Mouse (Mus musculus): ENCODE measurements around the gene Cd164l2. TPM values are rescaled to one million over a fixed set of nuclear protein-coding genes. Genes with fewer than 3 reads are reported as not detected.

Cd164l2 gene
- total RNA-seq, 2 experiments from 2014 or later = 0.51 TPM; not detected in 1

GRCm38 (mm10) chr4:133251214-133251613, 39.3 kb downstream of the Cd164l2 start:
- intact Hi-C loops (cut with DNase I) = loop anchor here (2.0 to 5.0 kb wide), 3 partner anchors 16 to 242 kb away; no protein-coding TSS in a partner anchor
- no peak for DNase-seq

GRCm38 (mm10) chr4:133252089-133252488, 40.2 kb downstream of the Cd164l2 start:
- DNase-seq = no peak
- intact Hi-C loops (cut with DNase I) = loop anchor here (2.0 to 5.0 kb wide), 2 partner anchors 23 to 45 kb away; no protein-coding TSS in a partner anchor

- DNase-seq = no peak
- intact Hi-C loops (cut with DNase I) = loop anchor here (2.0 to 5.0 kb wide), 2 partner anchors 21 to 44 kb away; no protein-coding TSS in a partner anchor
These were observed 41.5 kb downstream of the Cd164l2 start for GRCm38 (mm10) chr4:133253412-133253811.

DNA sequence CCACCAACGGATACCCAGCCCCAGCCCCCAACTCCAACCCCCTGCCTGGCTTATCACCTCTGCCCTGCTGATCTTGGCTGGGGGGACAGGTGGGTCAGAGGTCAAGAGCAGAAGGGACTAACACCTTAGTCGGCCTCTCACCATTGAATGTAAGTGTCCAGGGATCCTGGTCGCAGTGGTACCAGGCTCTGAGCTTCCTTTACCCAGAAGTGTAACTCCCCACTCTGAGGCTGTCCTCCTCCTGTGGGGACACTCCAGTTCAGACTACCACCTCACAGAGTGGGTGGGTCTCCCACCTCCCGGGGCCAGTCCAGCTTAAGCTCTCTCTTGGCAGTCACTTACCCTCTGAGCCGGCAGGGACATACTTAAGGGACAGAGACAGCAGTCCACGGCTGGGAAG, 43.5 kb downstream of the Cd164l2 start:
- no peak for DNase-seq
- intact Hi-C loops (cut with DNase I) = no loop called here

- intact Hi-C loops (cut with DNase I) = no loop called here
These were observed 44.9 kb downstream of the Cd164l2 start for GRCm38 (mm10) chr4:133256820-133257219.

DNA sequence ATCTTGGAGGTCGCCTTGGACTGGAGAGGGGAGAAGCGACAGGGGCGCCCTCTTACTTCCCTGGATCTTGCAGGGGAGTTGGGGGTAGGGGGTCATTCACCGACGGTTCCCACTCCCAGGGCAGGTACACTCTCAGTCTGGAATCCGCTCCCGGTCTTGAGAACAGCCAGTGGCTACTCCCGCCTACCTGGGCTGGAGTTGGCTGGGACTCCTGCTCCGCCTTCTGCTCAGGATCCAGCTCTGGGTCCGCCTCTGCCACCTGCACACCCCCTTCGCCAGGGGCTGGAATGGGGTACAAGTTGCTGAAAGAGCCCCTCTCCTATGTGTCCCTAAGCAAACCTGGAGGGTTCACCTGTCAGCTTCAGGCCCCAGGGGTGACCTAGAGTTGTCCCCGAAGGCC, 45.3 kb downstream of the Cd164l2 start:
- intact Hi-C loops (cut with DNase I) = no loop called here
- no peak for DNase-seq

More at GRCm38 (mm10) chr4:133256820-133257219, 44.9 kb downstream of the Cd164l2 start:
- DNase-seq = no peak

- no peak for DNase-seq
- intact Hi-C loops (cut with DNase I) = no loop called here
These were observed 46.0 kb downstream of the Cd164l2 start for GRCm38 (mm10) chr4:133257798-133258408.

DNA sequence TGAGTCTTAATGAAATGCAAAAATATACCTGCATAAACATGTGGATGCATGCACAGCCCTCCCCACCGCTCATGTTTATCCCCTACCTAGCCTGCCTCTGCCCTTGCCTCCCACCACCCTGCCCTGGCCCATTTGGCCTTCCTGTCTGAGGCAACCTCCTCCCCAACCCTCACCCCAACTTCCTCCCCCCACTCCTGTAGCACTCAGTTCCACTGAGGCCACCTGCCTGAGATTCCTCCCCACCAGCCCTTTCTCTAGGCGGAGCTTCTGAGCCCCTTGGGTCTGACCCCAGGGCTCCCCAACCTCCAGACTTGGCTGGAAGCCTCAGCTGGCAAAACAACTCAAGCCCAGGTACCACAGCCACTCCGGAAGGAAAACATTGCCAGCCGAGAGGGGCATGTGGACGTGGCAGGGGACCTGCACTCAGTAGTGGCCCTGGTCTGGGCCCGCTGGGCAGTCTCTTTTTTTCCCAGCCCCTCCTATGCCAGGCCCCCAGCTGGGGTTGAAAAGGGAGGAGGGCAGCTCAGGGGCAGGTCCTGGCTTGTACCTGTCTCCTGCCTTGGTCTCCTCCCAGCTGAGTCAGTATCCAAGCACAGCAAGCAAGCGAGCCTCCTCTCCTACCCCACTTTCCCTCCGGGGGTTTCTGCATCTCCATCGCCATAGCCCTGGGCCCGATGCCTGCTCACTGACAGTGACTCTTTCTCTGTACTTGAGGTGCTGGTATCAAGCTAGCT, 49.9 kb downstream of the Cd164l2 start:
- intact Hi-C loops (cut with DNase I) = no loop called here
- no peak for DNase-seq

DNA sequence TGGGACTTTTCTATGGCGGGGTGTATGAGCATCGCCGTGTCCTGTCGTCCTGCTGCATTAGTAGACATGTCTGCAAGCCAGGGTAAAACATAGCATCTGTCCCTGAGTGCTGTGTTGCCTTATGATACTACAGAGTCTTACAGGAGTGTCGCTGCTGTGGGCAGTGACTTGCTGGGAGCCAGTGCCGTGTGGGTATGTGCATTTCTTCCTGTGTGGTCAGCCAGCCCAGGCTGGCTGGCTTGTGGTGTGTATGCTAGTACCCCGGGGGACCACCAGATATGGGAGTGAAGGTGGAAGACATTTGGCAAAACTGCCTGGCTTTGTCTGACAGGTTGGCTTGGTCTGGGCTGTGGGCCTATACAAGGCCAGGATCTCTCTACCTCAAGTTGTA, 50.4 kb downstream of the Cd164l2 start:
- no peak for DNase-seq
- intact Hi-C loops (cut with DNase I) = no loop called here

- no peak for DNase-seq
- intact Hi-C loops (cut with DNase I) = no loop called here
These were observed 51.0 kb downstream of the Cd164l2 start, which contains the start of gene Sytl1 for GRCm38 (mm10) chr4:133262882-133263281. TSS of gene Sytl1 (minus strand) at chr4:133263113.

- intact Hi-C loops (cut with DNase I) = no loop called here
- DNase-seq = no peak
These were observed 51.8 kb downstream of the Cd164l2 start for GRCm38 (mm10) chr4:133263756-133264155.

- intact Hi-C loops (cut with DNase I) = no loop called here
- no peak for DNase-seq
These were observed 52.6 kb downstream of the Cd164l2 start for GRCm38 (mm10) chr4:133264559-133264958.

DNA sequence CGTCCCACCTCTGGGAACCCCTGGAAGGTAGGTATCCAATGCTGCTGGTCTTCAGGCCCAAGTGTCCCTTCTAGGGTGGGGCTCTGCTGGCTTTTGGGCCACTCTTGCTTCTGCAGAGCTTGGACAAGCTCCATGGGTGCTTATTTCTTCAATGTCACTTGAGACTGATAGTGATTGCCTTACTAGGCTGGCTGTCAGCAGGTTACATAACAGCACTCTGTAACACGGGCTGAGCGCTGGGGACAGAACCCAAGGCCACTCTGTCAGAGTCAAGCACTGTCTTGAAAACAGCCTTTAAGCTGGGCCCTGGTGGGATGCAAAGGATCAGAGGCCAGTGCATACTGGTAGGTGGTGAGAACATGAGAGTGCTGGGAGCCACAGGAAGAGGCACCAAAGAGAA, 53.4 kb downstream of the Cd164l2 start:
- no peak for DNase-seq
- intact Hi-C loops (cut with DNase I) = no loop called here

DNA sequence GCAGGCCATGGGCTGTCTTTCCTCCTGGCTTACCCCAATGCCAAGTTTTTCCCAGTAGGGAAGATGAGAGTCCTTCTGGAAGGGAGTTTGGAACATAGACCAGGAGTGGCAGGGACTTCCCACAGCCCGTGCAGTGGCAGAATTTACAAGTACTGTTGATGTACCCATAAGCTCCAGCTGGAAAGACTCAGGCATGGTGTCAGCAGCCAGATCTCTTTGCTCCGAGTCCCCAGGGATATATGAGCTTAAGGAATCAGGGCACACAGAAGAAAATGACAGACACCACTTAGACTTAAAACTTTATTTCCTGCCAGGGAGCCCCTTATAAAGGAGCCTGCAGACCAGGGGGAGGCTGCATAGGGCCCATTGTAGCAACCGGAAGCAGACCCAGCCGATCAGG, 53.8 kb downstream of the Cd164l2 start:
- intact Hi-C loops (cut with DNase I) = no loop called here
- DNase-seq = no peak

- no peak for DNase-seq
- intact Hi-C loops (cut with DNase I) = no loop called here
These were observed 54.4 kb downstream of the Cd164l2 start for GRCm38 (mm10) chr4:133266248-133266880.

DNA sequence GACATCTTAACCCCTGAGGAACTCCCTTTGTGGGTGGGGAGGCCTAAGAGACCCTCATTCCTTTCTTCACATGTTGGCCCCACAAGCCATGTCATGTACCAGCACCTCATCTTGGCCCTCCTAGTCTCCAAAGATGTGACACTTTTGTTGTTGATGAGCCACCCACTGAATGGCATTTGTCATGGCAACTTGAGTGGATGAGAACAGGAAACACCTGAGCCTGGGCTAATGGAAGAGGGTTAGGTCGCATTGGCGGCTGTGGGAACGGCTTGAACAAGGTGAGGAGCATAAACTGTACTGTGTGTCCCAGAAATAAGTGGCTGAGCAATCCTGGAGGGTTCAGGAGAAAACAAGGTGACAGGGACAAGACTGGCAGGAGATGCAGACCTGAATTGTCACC, 57.0 kb downstream of the Cd164l2 start:
- no peak for DNase-seq
- intact Hi-C loops (cut with DNase I) = no loop called here

DNA sequence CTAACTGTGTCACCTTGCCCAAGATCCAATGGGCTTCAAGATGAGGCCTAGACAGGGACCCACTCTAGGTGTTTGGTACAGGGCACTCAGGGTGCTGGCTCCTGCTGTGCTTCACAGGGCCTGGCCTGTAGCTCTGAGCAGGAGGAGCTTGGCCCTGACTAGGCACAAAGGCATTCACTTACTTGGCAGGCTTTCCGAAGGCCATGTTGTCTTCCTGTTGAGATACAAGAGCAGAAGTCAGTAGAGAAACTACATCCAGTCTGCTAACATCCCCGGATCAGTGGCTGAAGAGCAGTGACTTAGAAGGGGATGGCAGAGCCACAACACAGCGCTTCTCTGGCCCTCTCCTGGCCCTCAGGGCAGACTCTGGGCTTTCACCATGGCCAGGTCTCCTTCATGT, 57.7 kb downstream of the Cd164l2 start:
- peak; percentile 57 for DNase-seq

DNA sequence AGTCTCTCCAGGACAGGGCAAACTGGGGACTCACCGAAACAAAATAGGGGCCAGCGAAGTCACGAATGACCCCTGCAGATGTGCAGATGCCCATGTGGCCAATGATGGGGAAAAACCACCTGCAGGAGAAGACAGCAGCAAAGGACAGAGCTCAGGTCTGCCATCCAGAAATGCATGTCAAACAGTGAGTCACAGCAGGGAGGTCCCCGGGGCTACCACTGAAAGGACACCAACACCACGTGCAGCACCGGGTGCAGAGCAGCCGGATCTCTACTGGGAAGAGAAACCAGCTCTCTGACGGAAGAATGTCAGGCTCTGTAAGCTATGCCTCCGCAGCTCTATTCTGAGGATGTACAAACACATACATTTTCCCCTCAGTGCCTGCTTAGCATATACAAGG, 59.0 kb downstream of the Cd164l2 start:
- intact Hi-C loops (cut with DNase I) = no loop called here
- DNase-seq = no peak

More for the DNA sequence above, 57.7 kb downstream of the Cd164l2 start:
- intact Hi-C loops (cut with DNase I) = no loop called here

Data from heart, postnatal 36 days (tissue).